Mouse (Mus musculus) kidney, postnatal 14 days (tissue): ENCODE data around the gene Gad1.

Experiments used
- DNase-seq: peaks from one replicate; pipeline ENCODE4 v3.0.0; 2022; ENCODE audit warnings: mixed read lengths

Gad1 gene

GRCm38 (mm10) chr2:70552772-70553171, at the start of gene Gad1:
Gad1 (plus strand) TSS chr2:70553072.
- no peak for DNase-seq

- DNase-seq = no peak
Measured at GRCm38 (mm10) chr2:70503436-70503835, 49.4 kb upstream of the Gad1 start.

GRCm38 (mm10) chr2:70505229-70505628, 47.6 kb upstream of the Gad1 start:
- no peak for DNase-seq

GRCm38 (mm10) chr2:70505896-70506295, 47.0 kb upstream of the Gad1 start:
- DNase-seq = no peak

- DNase-seq = peak; percentile 30
Measured at GRCm38 (mm10) chr2:70506372-70506771, 46.5 kb upstream of the Gad1 start.

GRCm38 (mm10) chr2:70508496-70508895, 44.4 kb upstream of the Gad1 start, which contains the start of gene Erich2:
Erich2 (plus strand) TSS chr2:70508819.
- DNase-seq = no peak

GRCm38 (mm10) chr2:70509021-70509632, 43.7 kb upstream of the Gad1 start:
- peak; percentile 94 for DNase-seq

- DNase-seq = peak; percentile 50
Measured at GRCm38 (mm10) chr2:70538283-70538682, 14.6 kb upstream of the Gad1 start.

- no peak for DNase-seq
Measured at GRCm38 (mm10) chr2:70550671-70551070, 2.2 kb upstream of the Gad1 start.

- no peak for DNase-seq
Measured at GRCm38 (mm10) chr2:70551446-70551845, 1.4 kb upstream of the Gad1 start.

- no peak for DNase-seq
Measured at GRCm38 (mm10) chr2:70552067-70552598, 739 bp upstream of the Gad1 start.

- no peak for DNase-seq
Measured at GRCm38 (mm10) chr2:70553826-70554225, 954 bp downstream of the Gad1 start.

- DNase-seq = peak; percentile 86
Measured at GRCm38 (mm10) chr2:70558112-70558842, 5.4 kb downstream of the Gad1 start.

- DNase-seq = no peak
Measured at GRCm38 (mm10) chr2:70558843-70559451, 6.1 kb downstream of the Gad1 start.

GRCm38 (mm10) chr2:70559520-70559919, 6.6 kb downstream of the Gad1 start:
- peak; percentile 79 for DNase-seq

GRCm38 (mm10) chr2:70561077-70561795, 8.4 kb downstream of the Gad1 start:
- peak; percentile 50 for DNase-seq

GRCm38 (mm10) chr2:70562011-70562491, 9.2 kb downstream of the Gad1 start:
- DNase-seq = no peak

GRCm38 (mm10) chr2:70562611-70562980, 9.7 kb downstream of the Gad1 start:
- DNase-seq = no peak

- DNase-seq = no peak
Measured at GRCm38 (mm10) chr2:70562981-70563671, 10.3 kb downstream of the Gad1 start.

GRCm38 (mm10) chr2:70563721-70564645, 11.1 kb downstream of the Gad1 start:
- no peak for DNase-seq

- no peak for DNase-seq
Measured at GRCm38 (mm10) chr2:70564646-70565315, 11.9 kb downstream of the Gad1 start.
